Mouse (Mus musculus): Measurements from ENCODE around the gene Atp5b.

DNA sequence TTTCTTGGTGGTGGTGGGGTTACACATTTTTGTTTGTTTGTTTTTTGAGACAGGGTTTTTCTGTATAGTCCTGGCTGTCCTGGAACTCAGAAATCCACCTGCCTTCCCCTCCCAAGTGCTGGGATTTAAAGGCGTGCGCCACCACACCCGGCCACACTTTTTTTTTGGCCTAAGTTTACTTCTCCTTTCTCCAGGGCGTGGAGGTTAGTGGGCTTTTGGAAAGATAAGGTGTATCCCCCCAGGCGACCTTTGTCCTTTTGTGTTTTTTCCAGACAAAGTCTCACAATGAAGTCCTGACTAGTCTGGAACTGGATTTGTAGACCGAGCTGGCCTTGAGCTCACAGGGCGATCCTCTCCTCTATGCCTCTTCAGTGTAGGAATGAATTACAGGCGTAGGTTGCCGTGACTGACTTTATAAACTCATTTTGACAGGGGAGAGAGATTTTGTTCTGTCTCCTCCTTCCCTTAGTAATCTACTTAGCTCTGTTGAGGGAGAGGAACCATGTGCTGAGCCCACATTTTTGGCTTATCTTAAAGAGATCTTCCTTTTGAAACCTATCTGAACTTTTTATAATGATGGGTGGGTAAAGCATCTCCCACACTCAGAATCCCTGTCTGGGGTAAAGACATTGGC is 12.0 kb downstream of the Atp5b start:
- no peak for TF ChIP-seq POLR2A (IDR thresholded peaks at IDR 0.05; ENCODE audit: low read depth, low read length)
- no peak for TF ChIP-seq CTCF (IDR thresholded peaks at IDR 0.05; ENCODE audit: extremely low read depth, insufficient read depth, insufficient read length, insufficient replicate concordance)
